Mouse (Mus musculus): Measurements from ENCODE around the gene C130026I21Rik. TPM values are rescaled to one million over a fixed set of nuclear protein-coding genes. Genes with fewer than 3 reads are reported as not detected.
A peak's percentile ranks its signal among the peaks of the same experiment; 100 is the strongest.

The C130026I21Rik gene
- polyA plus RNA-seq, 1 experiment from 2014 or later = not detected

DNA sequence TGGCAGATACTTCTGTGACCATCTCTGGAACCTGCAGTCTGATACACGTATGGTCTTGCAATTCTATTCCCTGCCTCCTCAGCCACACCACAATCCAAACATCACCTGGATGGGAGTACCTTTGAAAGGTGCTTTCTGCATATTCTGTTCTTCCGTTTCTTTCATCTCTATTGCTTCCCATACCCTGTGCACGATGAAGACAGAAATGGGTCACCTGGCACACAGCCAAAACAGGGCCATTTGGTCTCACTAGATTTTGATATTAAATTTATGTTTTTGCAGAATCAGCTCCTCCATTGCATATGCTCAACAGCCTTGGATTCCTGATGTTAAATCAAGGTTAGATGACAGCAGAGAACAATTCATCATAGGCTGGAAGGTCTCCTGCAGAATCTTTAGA, 318.8 kb downstream of the C130026I21Rik start:
- Histone ChIP-seq H3K9ac (no peak overlapping the region), H3K9me3 (replicated peaks) (peaks cover 2% of the 10 kb centered on the region; the same call in 1 of the 2 replicates), H3K4me2 (no peak overlapping the region), H3K36me3 (no peaks in the 10 kb centered on the region), H3K4me3 (no peak overlapping the region), H3K27me3 (replicated peaks) (no peaks in the 10 kb centered on the region), H3K27ac (no peak overlapping the region), H3K4me1 (no peaks in the 10 kb centered on the region)
- ATAC-seq = no peak
- 76% methylated on average over 3 of the region's 3 CpGs for WGBS (ENCODE audit: insufficient replicate concordance)

DNA sequence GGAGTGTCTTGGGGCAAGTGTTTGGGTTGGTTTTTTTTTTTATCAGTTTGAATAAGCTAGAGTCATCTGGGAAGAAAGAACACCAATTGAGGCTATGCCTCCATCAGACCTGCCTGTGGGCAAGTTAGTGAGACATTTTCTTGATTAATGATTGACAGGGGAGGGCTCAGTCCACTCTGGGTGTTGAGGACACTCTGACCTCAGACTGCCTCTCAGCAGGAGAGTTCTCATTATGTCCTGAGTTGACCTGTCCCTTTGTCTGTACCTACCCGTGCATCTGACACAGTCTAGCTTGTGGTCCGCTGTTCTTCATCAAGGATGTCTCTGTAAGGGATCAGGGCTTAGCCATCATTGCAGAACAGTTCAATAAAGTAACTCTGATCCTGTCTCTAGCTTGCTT, 323.0 kb downstream of the C130026I21Rik start:
- Histone ChIP-seq H3K36me3 (no peaks in the 10 kb centered on the region), H3K27ac (no peak overlapping the region), H3K4me3 (no peak overlapping the region), H3K4me2 (no peak overlapping the region), H3K9ac (no peak overlapping the region), H3K27me3 (replicated peaks) (no peaks in the 10 kb centered on the region), H3K9me3 (replicated peaks) (no peaks in the 10 kb centered on the region; the same call in 1 of the 2 replicates), H3K4me1 (no peaks in the 10 kb centered on the region)
- 55% methylated on average over 2 of the region's 2 CpGs for WGBS (ENCODE audit: insufficient replicate concordance)
- ATAC-seq = peak; percentile 57; the same call in 1 of the 2 replicates

DNA sequence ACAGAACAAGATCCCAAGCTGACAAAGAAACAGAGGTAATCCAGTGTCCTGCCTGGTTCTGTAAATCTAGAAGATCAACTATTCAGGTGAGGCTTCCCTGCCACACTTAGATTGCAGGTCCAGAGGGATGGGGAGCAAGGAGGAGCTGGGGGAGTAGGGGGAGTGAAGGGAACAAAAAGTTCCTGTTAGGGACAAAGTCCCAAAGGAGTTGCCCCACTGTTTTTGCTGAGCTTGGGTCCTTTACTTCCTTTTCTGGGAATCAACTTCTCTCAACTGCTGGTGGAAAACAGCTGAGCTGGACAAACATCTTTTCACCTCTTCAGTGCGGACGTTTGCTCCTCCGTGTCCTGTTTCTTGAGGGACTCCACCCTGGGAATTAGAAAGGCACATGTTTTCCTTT, 324.4 kb downstream of the C130026I21Rik start:
- H3K4me2 ChIP-seq = no peak overlapping the region
- H3K4me3 ChIP-seq = no peak overlapping the region
- WGBS (ENCODE audit: insufficient replicate concordance) = 67% methylated on average over 3 of the region's 3 CpGs
- H3K9me3 ChIP-seq (replicated peaks) = no peaks in the 10 kb centered on the region
- H3K9ac ChIP-seq = no peak overlapping the region
- no peaks in the 10 kb centered on the region for H3K4me1 ChIP-seq
- ATAC-seq = no peak
- H3K36me3 ChIP-seq = no peaks in the 10 kb centered on the region
- H3K27ac ChIP-seq = no peak overlapping the region
- no peaks in the 10 kb centered on the region for H3K27me3 ChIP-seq (replicated peaks)

GRCm38 (mm10) chr1:84943549-84943948, 326.8 kb downstream of the C130026I21Rik start:
- no peaks in the 10 kb centered on the region for H3K9me3 ChIP-seq (replicated peaks)
- H3K27me3 ChIP-seq (replicated peaks) = no peaks in the 10 kb centered on the region
- H3K4me3 ChIP-seq = no peak overlapping the region
- no peak overlapping the region for H3K4me2 ChIP-seq
- H3K36me3 ChIP-seq = no peaks in the 10 kb centered on the region
- 89% methylated on average over 4 of the region's 4 CpGs for WGBS (ENCODE audit: insufficient replicate concordance)
- H3K27ac ChIP-seq = no peak overlapping the region
- no peak for ATAC-seq
- no peaks in the 10 kb centered on the region for H3K4me1 ChIP-seq
- no peak overlapping the region for H3K9ac ChIP-seq

Small RNA genes within 50 kb of the gene (microRNA-seq; reads per million reads assigned to microRNA genes)
- not detected for gene Gm27907

Other genes with a start within 250 kb of the C130026I21Rik start
- gene Gm10553, start 170.4 kb downstream of the C130026I21Rik start, polyA plus RNA-seq (2016; fragmentation: Nextera tagmentation; extraction: Ambion mirVana) = not detected in 2 replicates
- gene A530032D15Rik, start 160.7 kb downstream of the C130026I21Rik start, polyA plus RNA-seq (2016; fragmentation: Nextera tagmentation; extraction: Ambion mirVana) = 0.10 and 0.19 TPM in 2 replicates